Mouse (Mus musculus): ENCODE data around the gene Mettl13.
A peak's percentile ranks its signal among the peaks of the same experiment; 100 is the strongest.

Gene Mettl13

DNA sequence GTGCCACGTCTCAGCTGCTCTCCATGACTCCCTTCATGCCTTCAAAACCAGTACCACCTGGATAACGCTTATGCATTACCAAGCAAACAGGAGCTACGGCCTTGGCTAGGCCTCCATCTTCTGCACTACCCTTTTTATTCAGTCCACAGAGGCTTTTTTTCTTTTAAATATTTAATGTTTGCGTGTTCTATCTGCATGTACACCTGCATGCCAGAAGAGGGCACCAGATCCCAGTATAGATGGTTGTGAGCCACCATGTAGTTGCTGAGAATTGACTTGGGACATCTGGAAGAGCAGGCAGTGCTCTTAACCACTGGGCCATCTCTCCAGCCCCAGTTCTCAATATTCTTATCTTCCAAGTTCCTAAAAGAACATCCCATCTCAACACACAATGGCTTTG is 16.8 kb downstream of the Mettl13 start:
- no peak for DNase-seq

DNA sequence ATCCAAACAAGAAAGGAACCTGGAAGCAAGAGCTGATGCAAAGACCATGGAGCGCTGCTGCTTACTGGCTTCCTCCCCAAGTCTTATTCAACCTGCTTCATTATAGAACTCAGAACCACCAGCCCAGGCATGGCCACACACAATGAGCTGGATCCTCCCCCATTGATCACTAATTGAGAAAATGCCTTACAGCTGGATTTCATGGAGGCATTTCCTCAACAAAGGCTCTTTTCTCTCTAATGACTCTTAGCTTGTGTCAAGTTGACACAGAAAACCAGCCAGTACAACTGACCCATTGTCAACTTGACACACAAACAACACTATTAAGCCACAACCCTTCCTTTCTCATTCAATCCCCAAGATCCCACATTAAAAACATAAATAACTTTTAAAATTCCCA is 17.7 kb downstream of the Mettl13 start:
- DNase-seq = no peak

DNA sequence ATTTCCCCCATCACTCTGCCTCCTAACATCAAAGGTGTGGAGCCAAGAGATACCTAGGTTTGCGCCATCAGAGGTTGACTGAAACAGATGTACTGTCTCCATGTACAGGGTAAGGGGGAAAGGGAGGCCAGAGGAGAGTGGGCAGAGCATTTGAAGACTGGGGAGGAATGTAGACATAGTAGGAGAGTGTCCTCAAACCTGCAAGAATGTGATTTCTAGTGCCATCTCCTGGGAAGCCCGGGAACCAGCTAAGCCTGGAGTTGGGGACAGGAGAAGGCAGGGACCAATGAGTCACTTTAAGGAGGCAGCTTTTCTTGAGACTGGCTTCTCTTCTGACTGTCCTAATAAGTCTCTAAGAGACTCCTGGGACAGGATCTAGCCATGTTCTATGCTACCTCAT is 18.7 kb downstream of the Mettl13 start:
- no peak for DNase-seq

DNA sequence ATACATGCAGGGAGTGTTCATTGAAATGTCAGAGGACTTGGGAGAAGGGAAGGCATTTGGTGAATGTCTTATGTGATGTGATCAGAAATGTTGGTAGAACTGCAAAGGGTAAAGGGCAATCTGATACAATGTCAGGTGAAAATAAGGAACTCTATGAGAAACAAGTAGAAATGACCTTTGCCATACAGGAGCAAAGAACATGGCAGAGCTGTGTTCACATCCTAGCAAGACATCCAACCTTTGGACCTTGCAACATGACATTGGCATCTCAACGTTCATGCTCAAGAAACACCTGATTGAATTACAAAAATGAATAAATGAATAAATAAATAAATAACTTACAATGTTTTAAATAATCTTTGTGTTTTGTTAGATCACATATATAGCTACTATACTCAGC is 33.2 kb downstream of the Mettl13 start:
- no peak for DNase-seq

DNA sequence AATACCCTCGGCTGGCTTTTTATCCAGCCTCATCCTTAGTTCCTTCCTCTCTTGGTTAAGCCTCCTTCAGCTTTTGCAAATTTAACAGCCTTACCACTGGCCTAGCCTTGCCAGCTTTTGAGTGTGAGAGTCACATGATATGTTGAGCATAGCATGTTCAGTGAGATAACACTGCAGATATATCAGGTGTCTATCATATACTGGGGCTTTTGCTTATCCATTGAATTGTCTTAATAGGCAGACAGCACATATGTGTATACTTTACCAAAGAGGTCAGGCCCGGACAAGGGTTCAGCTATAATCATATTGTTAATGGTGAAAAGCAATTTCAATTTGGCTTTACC is 38.4 kb downstream of the Mettl13 start:
- DNase-seq = no peak

DNA sequence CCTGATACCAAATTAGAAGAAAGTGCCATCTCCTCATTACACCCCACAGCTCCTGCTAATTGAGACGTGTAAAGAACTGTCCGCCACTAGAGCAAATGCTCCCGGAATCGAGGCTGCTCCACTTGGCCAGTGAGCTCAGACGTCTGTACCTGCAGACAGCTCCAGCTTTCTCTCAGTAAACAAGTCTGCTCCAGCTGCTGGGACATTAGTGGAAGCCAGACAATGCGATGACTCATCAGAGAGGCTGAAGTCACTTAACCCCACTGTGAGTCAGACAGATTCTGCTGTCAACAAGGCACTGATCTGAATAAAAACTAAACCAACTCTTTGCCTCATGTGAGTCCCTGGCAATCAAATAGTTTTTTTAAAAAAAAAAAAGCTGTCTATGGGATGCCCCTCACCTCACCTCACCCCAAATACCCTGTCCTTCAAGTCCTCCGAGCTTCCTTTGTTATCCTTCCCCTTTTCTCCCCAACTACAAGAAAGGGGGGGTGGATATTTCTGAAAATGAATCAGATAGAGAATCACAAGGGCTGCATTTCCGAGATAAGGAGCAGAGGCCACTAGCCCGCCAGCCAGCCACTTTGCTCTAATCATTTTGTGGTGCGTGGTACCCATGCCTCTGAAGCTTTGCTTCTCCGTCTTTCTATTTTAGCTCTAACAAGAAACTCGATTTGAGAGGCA is 38.9 kb downstream of the Mettl13 start:
- DNase-seq = peak; percentile 7 to 33

DNA sequence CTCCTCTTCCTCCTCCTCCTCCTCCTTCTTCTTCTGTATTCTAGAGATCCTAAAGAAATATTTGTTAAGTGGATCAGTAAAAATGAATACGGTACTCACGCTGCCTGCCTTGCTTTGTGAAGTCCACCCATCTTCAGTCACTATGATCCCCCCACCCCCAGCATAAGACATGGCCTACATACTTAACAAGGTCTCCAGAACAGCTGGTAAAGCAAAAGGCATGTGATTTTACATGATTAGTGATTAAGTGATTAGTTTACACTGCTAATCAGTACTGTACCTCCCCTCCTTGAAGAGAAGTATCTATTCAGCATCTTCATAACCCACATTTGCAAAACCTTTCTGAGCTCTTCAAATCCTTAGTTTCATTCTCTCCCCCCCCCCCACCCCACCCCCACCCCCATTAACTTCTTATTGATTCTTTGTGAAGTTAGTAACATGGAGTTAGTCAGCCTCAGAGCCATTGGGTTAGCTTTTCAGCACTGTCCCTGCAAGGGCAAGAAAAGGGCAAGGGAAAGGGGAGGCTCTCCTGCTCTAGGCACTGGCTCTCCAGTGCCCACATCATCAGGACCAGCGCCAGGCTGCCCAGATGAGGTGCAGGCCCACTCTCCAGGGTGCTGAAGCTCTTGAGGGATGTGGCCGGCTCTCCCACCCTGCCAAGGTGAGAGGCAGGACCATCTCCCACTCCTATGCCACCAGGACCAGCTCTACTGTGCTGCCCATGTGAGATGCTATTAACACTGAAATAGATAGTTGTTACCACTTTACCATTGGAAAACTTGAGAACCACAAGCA is 39.9 kb downstream of the Mettl13 start:
- DNase-seq = no peak

DNA sequence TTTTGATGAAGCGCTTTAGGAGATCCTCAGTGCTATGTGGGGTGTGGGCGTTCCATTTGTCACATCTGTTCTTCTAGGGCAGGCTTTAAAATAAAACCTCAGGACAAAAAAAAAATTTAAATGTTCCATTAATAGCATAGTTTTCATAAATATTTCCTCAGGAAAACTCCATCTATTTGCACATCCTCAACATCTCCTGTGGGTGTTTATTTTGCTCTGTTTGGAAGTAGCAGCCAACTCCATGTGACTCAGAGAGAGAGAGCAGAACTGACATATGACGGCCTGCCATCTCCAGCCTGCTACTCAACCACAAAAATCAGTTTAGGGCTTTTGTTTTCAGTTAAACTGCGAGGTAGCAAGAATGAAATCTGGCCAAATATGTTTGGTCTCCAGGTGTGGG is 41.8 kb downstream of the Mettl13 start:
- no peak for DNase-seq

DNA sequence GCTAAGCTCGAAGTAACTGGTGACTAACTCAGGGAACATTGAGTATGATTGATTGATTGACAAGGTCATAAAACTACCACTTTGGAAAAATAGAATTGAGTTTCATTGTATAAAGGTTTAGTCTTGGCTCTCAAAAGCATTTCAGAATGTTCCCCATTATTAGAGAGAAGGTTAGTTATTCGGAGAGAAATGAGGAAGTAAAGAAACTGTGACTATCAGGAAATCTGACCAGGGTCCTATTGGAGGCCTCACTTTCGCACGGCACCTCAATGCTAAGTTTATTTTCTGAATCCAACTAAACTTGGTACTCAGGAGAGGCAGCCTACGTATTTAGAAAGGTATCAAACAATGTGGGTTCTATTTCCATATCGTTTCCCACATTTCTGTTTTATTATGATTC is 42.7 kb downstream of the Mettl13 start:
- DNase-seq = no peak
